Mouse (Mus musculus) erythroblast, embryonic 14.5 days (primary cell): Measurements from ENCODE around the gene Traf4. TPM values are rescaled to one million over a fixed set of nuclear protein-coding genes. Genes with fewer than 3 reads are reported as not detected.
"Not testable (repeated sequence)": the region's sequence is repeated elsewhere in the genome, so short reads cannot be mapped to it uniquely, and the experiment has no call there.

Experiments used
- H3K27me3 ChIP-seq: 2 replicates; pipeline ENCODE4 v1.6.1; 2012; ENCODE audit warnings: inconsistent platforms; ENCODE audit not compliant: control insufficient read depth
- H3K36me3 ChIP-seq: 2 replicates; pipeline ENCODE4 v1.6.1; 2012; ENCODE audit warnings: mild to moderate bottlenecking, inconsistent platforms; ENCODE audit not compliant: control insufficient read depth
- H3K4me1 ChIP-seq: 2 replicates; pipeline ENCODE4 v1.6.1; 2012; ENCODE audit warnings: inconsistent platforms; ENCODE audit not compliant: control insufficient read depth
- H3K4me3 ChIP-seq: replicated peaks from 2 replicates; pipeline ENCODE3; 2012; ENCODE audit warnings: moderate library complexity, mild to moderate bottlenecking, inconsistent platforms
- H3K9me3 ChIP-seq: 2 replicates; pipeline ENCODE4 v1.6.1; 2012; ENCODE audit warnings: low read length, inconsistent platforms, mixed read lengths; ENCODE audit not compliant: control insufficient read depth
- GATA1 ChIP-seq: IDR thresholded peaks from 2 replicates; pipeline ENCODE4 v1.6.1; 2012; ENCODE audit warnings: low read length, inconsistent platforms, mixed read lengths
- TAL1 ChIP-seq: IDR thresholded peaks from 3 replicates; pipeline ENCODE4 v1.6.1; 2012; ENCODE audit warnings: low read length, inconsistent platforms, mixed read lengths
- polyA plus RNA-seq: library from polyadenylated mRNA; stranded (reverse); fragments of >175 nt; gene quantifications from 2 replicates; pipeline ENCODE4 v1.2.3, GENCODE M21; 2012

Gene Traf4
- polyA plus RNA-seq, 1 experiment, result 7.2 TPM

DNA sequence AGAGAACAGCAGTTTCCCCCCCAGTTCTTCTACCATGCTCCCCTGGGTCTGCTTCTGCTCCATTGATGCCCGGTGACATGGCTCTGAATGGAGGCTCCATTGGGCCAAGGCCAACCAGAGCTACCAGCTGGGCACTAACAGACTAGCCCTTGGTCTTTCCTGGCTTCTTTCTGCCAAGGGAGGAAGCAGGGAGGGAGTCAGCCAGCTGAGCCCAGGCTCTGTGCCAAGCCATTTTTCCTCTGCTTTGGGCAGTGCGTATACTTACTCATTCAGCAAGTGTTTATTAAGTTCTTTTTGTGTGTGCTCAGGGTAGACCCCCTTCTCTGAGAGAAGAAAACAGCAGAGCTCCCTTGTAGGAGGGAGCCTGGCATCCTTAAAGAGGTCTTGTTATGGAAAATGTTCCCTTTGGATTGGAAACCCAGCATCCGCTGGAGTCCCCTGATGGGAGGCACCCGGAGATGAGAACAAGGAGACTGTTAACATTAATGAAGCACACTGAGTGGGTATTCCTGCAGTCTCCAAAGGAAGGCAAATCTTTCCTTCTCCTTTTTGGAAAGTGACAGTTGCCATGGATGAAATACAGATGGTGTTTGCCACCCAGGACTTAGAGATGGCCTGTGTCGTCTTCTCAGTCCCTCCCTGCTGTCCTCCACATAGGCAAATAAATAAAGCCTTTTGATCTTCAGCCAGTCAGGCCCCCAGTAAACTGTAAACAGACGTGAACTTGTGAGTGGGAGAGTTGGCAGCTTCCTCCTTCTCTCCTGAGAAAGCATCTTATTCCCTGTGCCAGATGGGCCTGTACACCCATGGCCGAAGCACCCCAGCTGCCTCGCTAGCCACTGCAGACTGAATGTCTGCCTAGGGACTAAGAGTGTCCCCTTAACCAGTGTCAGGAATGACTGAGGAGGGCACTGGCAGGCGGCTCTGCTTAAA lies 12.8 kb downstream of the Traf4 start:
- Histone ChIP-seq H3K36me3 (peaks cover 71% of the 10 kb centered on the region), H3K9me3 (no peaks in the 10 kb centered on the region)
- TF ChIP-seq GATA1 (no peak), TAL1 (no peak)

DNA sequence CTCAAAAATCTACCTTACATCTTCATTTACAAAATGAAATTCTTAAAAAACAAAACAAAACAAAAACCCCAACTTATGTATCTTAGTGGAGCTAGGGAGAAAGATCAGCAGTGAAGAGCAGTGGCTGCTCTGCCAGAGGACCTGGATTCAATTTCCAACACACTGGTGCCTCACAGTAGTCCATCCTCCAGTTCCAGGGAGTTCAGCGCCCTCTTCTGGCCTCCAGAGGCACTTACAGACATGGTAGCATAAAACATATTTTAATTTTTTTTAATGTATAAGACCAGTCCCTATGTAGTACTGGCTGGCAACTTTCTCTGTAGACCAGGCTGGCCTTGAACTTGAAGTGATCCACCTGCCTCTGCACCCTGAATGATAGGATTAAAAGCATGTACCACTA lies 14.2 kb downstream of the Traf4 start:
- H3K27me3 ChIP-seq, result no peaks in the 10 kb centered on the region
- H3K9me3 ChIP-seq, result no peaks in the 10 kb centered on the region
- H3K36me3 ChIP-seq, result peaks cover 63% of the 10 kb centered on the region
- peaks cover 5% of the 10 kb centered on the region for H3K4me1 ChIP-seq
- H3K4me3 ChIP-seq, result no peak overlapping the region
- no peak for TF ChIP-seq GATA1
- no peak for TF ChIP-seq TAL1

More for the DNA sequence above, 12.8 kb downstream of the Traf4 start:
- Histone ChIP-seq H3K4me1 (peaks cover 7% of the 10 kb centered on the region), H3K4me3 (no peak overlapping the region), H3K27me3 (no peaks in the 10 kb centered on the region)

DNA sequence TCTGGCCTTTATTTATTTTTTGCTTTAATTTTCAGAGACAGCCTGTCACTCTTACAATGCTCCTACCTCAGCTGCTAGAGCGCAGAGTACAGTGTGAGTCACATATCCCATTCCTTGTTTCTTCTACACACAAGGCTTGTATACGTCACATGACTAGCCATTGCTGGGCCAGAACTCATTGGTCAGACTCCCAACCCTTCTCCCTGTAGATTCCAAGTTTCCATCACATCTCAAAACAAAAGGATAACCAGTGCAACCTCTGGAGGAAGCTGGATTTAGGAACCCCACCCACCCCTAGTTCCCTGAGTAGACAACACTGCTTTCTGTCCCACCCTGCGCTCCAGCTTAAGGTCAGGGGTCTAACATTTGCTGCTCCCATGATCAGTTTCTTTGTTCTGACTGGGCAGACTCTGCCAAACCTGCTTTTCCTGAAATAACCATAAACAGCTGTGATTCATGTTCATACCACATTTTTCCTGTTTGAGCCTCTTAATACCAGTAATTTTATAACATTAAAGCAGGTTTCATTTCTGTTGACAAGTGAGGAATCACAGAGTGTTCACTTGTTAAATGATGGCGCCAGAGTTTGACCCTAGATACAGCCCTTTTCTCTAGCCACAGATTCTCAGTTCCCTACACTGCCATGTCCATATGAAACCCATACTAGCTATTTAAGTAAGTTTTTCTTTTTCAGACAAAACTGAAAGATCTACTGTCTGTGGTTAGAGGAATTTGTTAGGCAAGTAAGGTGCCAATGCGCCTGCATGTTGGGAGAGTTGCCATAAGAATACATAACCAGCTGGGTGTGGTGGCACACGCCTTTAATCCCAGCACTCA lies 18.5 kb downstream of the Traf4 start:
- no peaks in the 10 kb centered on the region for H3K27me3 ChIP-seq
- peaks cover 47% of the 10 kb centered on the region for H3K36me3 ChIP-seq
- H3K9me3 ChIP-seq, result no peaks in the 10 kb centered on the region
- peaks cover 13% of the 10 kb centered on the region for H3K4me1 ChIP-seq
- H3K4me3 ChIP-seq, result no peak overlapping the region
- no peak for TF ChIP-seq GATA1
- no peak for TF ChIP-seq TAL1

DNA sequence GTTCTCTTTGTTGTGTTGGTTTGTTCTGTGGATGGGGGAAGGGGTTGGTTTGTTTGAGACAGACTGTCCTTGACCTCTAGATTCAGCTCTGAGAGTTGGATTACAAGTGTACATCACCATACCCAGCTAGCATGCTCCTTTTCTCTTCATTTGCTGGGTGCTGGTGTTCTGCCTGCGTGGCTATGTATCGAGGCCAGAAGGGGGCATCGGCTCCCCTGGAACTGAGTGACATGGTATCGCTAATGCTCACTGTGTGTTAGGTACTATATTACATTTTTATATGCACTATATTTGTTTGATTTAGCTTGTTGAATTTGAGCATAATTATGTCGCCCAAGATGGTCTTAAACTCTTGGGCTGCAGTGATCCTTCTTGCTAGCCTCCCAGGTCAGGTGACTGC lies 19.2 kb downstream of the Traf4 start:
- peaks cover 47% of the 10 kb centered on the region for H3K36me3 ChIP-seq
- H3K4me1 ChIP-seq, result peaks cover 20% of the 10 kb centered on the region
- H3K27me3 ChIP-seq, result no peaks in the 10 kb centered on the region
- no peaks in the 10 kb centered on the region for H3K9me3 ChIP-seq
- TF ChIP-seq GATA1 (no peak), TAL1 (no peak)
- H3K4me3 ChIP-seq, result no peak overlapping the region

DNA sequence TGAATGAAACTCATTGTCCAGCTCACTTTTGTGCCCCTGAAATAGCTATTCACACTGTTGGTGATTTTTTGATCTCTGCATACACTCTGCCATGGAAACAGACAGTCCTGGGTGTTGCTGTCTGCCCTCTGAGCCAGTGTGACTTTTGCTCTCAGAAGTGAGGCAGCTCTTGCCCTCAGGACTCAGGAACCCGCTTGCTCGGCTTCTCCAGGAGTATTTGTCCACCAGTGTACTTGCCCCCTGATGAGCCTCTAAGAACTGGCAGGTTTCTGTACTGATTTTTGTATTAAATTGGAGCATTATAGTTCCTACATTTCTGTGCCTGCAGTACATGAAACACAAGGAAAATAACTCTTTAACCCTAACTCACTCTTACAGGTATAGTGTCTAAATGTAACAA lies 21.9 kb downstream of the Traf4 start:
- H3K36me3 ChIP-seq, result peaks cover 37% of the 10 kb centered on the region
- H3K4me1 ChIP-seq, result peaks cover 36% of the 10 kb centered on the region
- no peak for TF ChIP-seq GATA1
- no peak for TF ChIP-seq TAL1

DNA sequence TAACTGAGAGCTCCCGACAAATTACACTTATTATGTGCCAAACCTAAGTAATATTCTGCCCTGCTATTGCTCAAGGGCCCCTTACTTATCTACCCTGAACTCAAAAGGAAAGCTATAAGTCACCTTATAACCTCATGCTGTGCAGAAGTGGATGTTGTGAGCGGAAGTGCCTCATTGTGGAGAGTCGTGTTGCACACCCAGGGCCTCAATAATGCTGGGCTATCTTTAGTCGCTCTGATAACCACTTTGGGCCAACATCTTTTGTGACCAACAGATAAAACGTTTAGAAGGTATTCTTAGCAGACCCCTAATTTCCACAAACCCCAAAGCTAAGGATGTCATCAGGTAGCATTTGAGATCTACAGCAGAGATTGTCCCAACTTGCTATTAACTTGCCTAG lies 24.7 kb downstream of the Traf4 start:
- no peak for TF ChIP-seq TAL1
- TF ChIP-seq GATA1, result peak; percentile 52; the same call in 1 of the 2 replicates
- no peaks in the 10 kb centered on the region for H3K9me3 ChIP-seq
- H3K27me3 ChIP-seq, result no peaks in the 10 kb centered on the region
- peaks cover 34% of the 10 kb centered on the region for H3K4me1 ChIP-seq
- H3K4me3 ChIP-seq, result no peak overlapping the region
- H3K36me3 ChIP-seq, result peaks cover 23% of the 10 kb centered on the region

More for the DNA sequence above, 21.9 kb downstream of the Traf4 start:
- H3K4me3 ChIP-seq, result no peak overlapping the region
- no peaks in the 10 kb centered on the region for H3K27me3 ChIP-seq
- H3K9me3 ChIP-seq, result no peaks in the 10 kb centered on the region

DNA sequence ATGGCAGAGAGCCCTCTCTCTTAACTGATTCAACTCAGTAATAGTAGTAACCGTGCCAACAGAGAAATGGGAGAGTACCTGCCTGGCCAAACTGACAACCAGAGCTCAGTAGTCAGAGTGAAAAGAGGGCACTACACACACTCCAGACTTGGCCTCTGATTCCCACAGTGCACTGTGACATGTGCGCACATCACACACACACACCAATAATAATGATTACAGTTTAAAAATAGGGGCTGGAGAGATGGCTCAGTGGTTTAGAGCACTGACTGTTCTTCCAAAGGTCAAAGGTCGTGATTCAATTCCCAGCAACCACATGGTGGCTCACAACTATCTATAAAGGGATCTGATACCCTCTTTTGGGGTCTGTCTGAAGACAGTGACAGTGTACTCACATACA lies 27.4 kb downstream of the Traf4 start:
- Histone ChIP-seq H3K4me3 (no peak overlapping the region), H3K27me3 (no peaks in the 10 kb centered on the region), H3K4me1 (peaks cover 52% of the 10 kb centered on the region), H3K9me3 (no peaks in the 10 kb centered on the region), H3K36me3 (peaks cover 2% of the 10 kb centered on the region)
- TF ChIP-seq GATA1 (no peak), TAL1 (no peak)

DNA sequence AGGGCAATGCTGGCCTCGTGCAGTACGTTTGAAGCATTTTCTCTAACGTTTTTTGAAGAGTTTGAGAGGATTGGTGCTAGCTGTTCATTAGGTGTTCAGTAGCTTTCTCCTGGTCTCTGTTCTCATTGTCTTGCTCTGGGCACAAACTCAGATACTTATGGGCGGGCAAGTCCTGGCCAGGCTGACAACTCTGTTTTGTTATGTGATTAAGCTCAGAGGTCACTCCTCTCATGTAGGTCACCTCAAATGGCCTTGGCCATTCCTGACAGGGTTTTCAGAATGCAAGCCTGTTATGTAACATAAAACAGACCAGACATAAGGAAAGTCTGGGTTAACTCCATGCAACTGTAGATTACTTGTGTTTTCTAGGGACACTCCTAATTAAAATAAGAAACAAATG lies 27.8 kb downstream of the Traf4 start:
- Histone ChIP-seq H3K9me3 (no peaks in the 10 kb centered on the region), H3K4me3 (no peak overlapping the region), H3K27me3 (no peaks in the 10 kb centered on the region), H3K36me3 (no peaks in the 10 kb centered on the region; the same call in 1 of the 2 replicates), H3K4me1 (peaks cover 56% of the 10 kb centered on the region)
- TF ChIP-seq TAL1, result no peak
- no peak for TF ChIP-seq GATA1

DNA sequence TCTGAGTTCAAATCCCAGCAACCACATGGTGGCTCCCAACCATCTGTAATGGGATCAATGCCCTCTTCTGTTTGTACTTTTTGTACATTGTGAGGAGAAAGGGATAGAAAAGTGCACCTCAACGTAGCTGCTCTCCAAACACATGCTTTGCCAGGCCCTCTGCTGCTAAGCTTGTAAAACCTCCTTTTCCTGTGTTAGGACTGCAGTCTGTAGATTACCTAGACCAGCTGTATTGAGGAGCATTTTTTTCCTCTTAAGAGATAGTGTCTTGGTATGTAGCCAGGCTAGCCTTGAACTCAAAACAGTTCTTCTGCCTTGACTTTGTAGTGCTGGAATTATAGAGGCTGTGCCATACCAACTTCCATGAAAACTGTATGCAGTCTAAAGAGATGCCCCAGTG lies 29.3 kb downstream of the Traf4 start:
- H3K4me3 ChIP-seq, result no peak overlapping the region
- no peaks in the 10 kb centered on the region for H3K36me3 ChIP-seq
- H3K4me1 ChIP-seq, result peaks cover 53% of the 10 kb centered on the region
- TF ChIP-seq TAL1 (no peak), GATA1 (no peak)
- H3K27me3 ChIP-seq, result no peaks in the 10 kb centered on the region
- no peaks in the 10 kb centered on the region for H3K9me3 ChIP-seq

DNA sequence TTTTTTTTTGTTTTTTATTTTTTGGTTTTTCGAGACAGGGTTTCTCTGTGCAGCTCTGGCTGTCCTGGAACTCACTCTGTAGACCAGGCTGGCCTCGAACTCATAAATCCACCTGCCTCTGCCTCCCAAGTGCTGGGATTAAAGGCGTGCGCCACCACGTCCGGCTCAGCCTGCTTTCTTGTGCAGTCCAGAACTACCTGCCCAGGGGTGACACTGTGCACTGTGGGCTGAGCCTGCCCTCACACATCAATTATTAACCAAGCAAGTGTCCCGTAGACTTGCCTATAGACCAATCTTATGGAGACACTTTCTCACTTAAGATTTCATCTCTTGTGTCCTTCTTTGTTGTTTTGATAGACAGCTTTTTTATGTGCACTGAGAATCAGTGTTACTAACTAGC lies 30.1 kb downstream of the Traf4 start:
- H3K9me3 ChIP-seq, H3K27me3 ChIP-seq, H3K36me3 ChIP-seq, H3K4me3 ChIP-seq: not testable (repeated sequence)
- H3K4me1 ChIP-seq, result peaks cover 45% of the 10 kb centered on the region
